Comparison of ENCODE assay signal across 13 mouse cellular contexts in genomic region chr8:9124503-9124902, GRCm38 (mm10).
"Had no signal": no experiment of that assay in that cellular context is flagged by ENCODE, and none has a peak within 500 bp of the region (broad histone marks: within the 10 kb centered on the region; RNA-seq: fewer than 3 reads in every experiment).

No protein-coding gene starts in this region.

- H3K4me3 ChIP-seq: megakaryocyte, embryonic 14.5 days; midbrain, embryonic 13.5 days; midbrain, embryonic 15.5 days; neural tube, embryonic 12.5 days had no signal

- H3K9me3 ChIP-seq: midbrain, embryonic 13.5 days; midbrain, embryonic 15.5 days; neural tube, embryonic 12.5 days had no signal

- H3K4me1 ChIP-seq: megakaryocyte, embryonic 14.5 days; midbrain, embryonic 13.5 days; midbrain, embryonic 15.5 days; neural tube, embryonic 12.5 days had no signal

- H3K27ac ChIP-seq: midbrain, embryonic 13.5 days; midbrain, embryonic 15.5 days; neural tube, embryonic 12.5 days had no signal

- ATAC-seq: midbrain, embryonic 13.5 days; midbrain, embryonic 15.5 days had no signal

- H3K27me3 ChIP-seq: megakaryocyte, embryonic 14.5 days; midbrain, embryonic 13.5 days; midbrain, embryonic 15.5 days; neural tube, embryonic 12.5 days had no signal

- H3K9ac ChIP-seq: lung, embryonic 14.5 days; midbrain, embryonic 13.5 days; midbrain, embryonic 15.5 days; neural tube, embryonic 12.5 days had no signal

- H3K36me3 ChIP-seq: midbrain, embryonic 13.5 days; midbrain, embryonic 15.5 days; neural tube, embryonic 12.5 days had no signal

- H3K4me2 ChIP-seq: lung, embryonic 14.5 days; midbrain, embryonic 11.5 days; midbrain, embryonic 13.5 days; midbrain, embryonic 15.5 days; neural tube, embryonic 12.5 days had no signal

- DNase-seq: lung, adult 18-20 months; lung, embryonic 14.5 days; lung, postnatal 10 days; lung, postnatal 4 days; right cerebral cortex, postnatal 14 days; thymus, adult 18-20 months; thymus, postnatal 14 days; thymus, postnatal 36 days had no signal
